Mouse (Mus musculus): ENCODE data around the gene Rbp2.

GRCm38 (mm10) chr9:98492212-98492611 lies 6.3 kb downstream of the Rbp2 start:
- TF ChIP-seq POLR2A (IDR thresholded peaks at IDR 0.05; ENCODE audit: borderline replicate concordance, extremely low read depth, insufficient read depth, insufficient read length, poor library complexity, severe bottlenecking) (no peak), CTCF (IDR thresholded peaks at IDR 0.05; ENCODE audit: borderline replicate concordance, extremely low read depth, insufficient read depth, insufficient read length) (no peak)
